Mouse (Mus musculus) embryonic fibroblast, embryonic 13.5 days (primary cell): ENCODE measurements around the gene Anp32a. TPM values are rescaled to one million over a fixed set of nuclear protein-coding genes. Genes with fewer than 3 reads are reported as not detected.

Source experiments
- H3K27ac ChIP-seq: 2 replicates; pipeline ENCODE4 v1.5.1; 2012; ENCODE audit warnings: low read length, control low read depth, inconsistent platforms; ENCODE audit not compliant: insufficient read depth
- H3K4me1 ChIP-seq: 2 replicates; pipeline ENCODE4 v1.6.1; 2011; ENCODE audit warnings: low read length; ENCODE audit not compliant: control insufficient read depth, insufficient read depth
- H3K4me3 ChIP-seq: 2 replicates; pipeline ENCODE4 v1.5.1; 2011; ENCODE audit warnings: mild to moderate bottlenecking, control low read depth, low read length; ENCODE audit not compliant: insufficient read depth
- CTCF ChIP-seq: IDR thresholded peaks from 2 replicates; pipeline ENCODE4 v1.5.1; 2011; ENCODE audit warnings: mild to moderate bottlenecking, control low read depth, low read length, moderate library complexity, borderline replicate concordance; ENCODE audit not compliant: insufficient read depth
- POLR2A ChIP-seq: IDR thresholded peaks from 2 replicates; pipeline ENCODE4 v1.6.1; 2011; ENCODE audit warnings: low read depth, mild to moderate bottlenecking, control low read depth, low read length, moderate library complexity
- polyA plus RNA-seq: library from polyadenylated mRNA; stranded (reverse); fragments of >200 nt; gene quantifications from 2 replicates; pipeline ENCODE4 v1.2.4, GENCODE M21; 2011; ENCODE audit warnings: low read depth; ENCODE audit not compliant: missing spikeins, insufficient read length

Anp32a gene
- polyA plus RNA-seq, 1 experiment, result 487 TPM

GRCm38 (mm10) chr9:62394163-62394562, 53.1 kb downstream of the Anp32a start:
- no peak for TF ChIP-seq CTCF
- TF ChIP-seq POLR2A, result no peak
- Histone ChIP-seq H3K4me1 (no peaks in the 10 kb centered on the region), H3K4me3 (no peak overlapping the region), H3K27ac (no peak overlapping the region)

GRCm38 (mm10) chr9:62400531-62401170, 59.6 kb downstream of the Anp32a start:
- H3K4me3 ChIP-seq, result no peak overlapping the region
- H3K27ac ChIP-seq, result no peak overlapping the region
- H3K4me1 ChIP-seq, result peaks cover 3% of the 10 kb centered on the region; the same call in 1 of the 2 replicates
- TF ChIP-seq POLR2A (no peak), CTCF (no peak)

DNA sequence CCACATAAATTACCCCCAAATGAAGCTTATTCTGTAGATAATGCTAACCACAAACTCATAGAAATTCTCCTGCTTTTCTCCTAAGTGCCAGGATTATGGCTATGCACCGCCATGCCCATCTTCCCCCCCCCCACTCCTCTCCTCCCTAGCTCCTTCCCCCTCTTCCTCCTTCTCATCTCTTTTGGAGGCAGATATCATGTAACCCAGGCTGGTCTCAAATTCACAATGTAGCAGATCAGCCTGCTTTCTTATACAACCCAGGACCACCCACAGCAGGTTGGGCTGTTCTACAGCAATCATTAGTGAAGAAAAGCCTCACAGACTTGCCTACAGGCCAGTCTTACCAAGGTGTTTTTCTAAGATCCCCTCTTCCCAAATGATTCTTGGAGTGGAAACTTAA, 60.5 kb downstream of the Anp32a start:
- no peak for TF ChIP-seq POLR2A
- no peak overlapping the region for H3K27ac ChIP-seq
- H3K4me3 ChIP-seq, result no peak overlapping the region
- H3K4me1 ChIP-seq, result peaks cover 3% of the 10 kb centered on the region; the same call in 1 of the 2 replicates

GRCm38 (mm10) chr9:62406423-62407013, 65.4 kb downstream of the Anp32a start:
- H3K4me1 ChIP-seq, result no peaks in the 10 kb centered on the region
- TF ChIP-seq POLR2A (no peak), CTCF (no peak)
- H3K4me3 ChIP-seq, result no peak overlapping the region
- no peak overlapping the region for H3K27ac ChIP-seq

GRCm38 (mm10) chr9:62407357-62408146, 66.5 kb downstream of the Anp32a start:
- no peak overlapping the region for H3K27ac ChIP-seq
- no peak overlapping the region for H3K4me3 ChIP-seq
- H3K4me1 ChIP-seq, result no peaks in the 10 kb centered on the region
- TF ChIP-seq CTCF, result no peak
- TF ChIP-seq POLR2A, result no peak

DNA sequence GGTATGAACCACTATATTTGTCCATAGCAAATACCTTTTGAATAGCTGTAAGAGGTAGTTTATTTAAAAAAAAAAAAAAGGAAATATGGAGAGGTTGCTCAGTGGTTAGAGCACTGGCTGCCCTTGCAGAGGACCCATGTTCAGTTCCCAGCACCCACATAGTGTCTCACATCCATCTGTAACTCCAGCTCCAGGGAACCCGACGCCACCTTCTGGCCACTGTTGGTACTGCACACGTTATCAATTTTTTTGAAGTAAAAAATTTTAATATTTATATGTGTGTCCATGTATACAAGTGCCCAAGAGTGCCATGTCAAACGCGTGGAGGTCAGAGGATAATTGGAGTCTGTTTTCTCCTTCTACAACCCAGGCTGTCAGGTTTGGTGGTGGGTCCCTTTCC, 77.6 kb downstream of the Anp32a start:
- no peak for TF ChIP-seq POLR2A
- peak; percentile 23; the same call in 1 of the 2 replicates for TF ChIP-seq CTCF
- Histone ChIP-seq H3K27ac (no peak overlapping the region), H3K4me3 (no peak overlapping the region), H3K4me1 (no peaks in the 10 kb centered on the region)

DNA sequence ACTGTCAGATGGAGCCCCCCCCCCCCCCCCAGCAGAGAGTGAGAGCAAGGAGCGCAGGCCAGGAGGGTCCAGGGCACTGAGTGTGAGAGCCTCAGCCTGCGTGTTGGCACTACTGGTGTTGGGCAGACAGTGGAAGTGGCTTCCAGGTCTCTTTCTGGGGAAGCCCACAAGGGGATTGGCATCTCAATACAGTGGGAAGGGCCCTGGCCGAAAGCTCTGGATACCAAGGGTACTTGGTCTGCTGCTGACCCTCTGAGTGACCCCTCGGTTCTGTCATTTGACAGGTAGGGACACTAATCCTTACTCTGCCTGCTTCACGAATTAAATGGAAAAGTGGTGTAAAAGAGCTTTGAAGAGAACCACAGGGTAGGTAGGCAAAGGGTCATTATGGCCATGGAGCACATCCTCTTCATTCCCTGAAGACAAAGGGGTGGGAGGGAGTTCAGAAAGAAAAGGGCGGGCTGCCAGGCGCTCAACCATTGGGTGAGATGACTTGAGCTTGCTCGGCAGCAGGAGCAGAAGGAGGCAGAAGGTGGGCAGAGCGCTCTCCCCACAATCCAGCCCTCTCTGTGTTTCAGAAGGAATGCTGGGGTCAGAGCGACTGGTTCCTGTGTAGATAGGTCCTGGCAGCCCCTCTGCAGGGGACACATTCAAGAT, 79.3 kb downstream of the Anp32a start:
- no peaks in the 10 kb centered on the region for H3K4me1 ChIP-seq
- TF ChIP-seq CTCF, result no peak
- no peak for TF ChIP-seq POLR2A
- H3K27ac ChIP-seq, result no peak overlapping the region
- no peak overlapping the region for H3K4me3 ChIP-seq

DNA sequence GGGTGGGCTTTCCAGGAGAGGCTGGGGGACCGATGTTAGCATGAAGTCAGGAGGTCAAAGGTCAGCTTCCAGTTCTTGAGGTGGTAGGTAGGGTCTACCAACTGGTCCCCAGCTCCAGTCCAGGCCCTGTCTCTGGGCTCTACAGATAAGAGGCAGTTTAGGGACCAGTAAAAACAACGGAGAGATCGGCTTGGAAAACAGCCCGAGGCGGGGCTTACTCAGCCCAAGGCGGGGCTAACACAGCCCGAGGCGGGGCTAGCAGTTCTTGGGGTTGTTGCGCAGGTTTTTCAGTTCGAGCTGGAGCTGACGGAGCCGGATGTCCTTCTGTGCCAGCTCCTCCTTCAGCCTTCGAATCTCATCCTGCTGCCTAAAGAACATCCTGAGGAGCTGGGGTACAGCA, 79.9 kb downstream of the Anp32a start:
- no peak overlapping the region for H3K4me3 ChIP-seq
- H3K4me1 ChIP-seq, result no peaks in the 10 kb centered on the region
- H3K27ac ChIP-seq, result no peak overlapping the region
- TF ChIP-seq CTCF (no peak), POLR2A (peak; percentile 45)

DNA sequence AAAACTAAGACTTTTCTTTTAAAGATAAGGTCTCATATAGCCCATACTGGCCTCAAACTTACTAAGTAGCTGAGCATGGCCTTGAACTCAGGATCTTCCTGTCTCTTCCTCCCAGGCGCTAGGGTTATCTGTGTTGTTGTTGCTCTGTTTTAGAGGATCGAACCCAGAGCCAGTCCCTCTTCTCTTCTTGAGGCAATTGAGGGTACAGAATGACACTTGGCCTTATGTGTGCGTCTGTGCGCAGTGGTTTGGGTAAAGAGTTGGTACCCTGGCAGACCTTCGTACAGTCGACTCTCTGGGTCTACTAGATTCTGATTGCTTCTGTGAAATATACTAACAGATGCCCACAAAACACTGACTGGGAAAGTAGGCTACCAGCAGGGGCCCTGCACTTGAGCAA, 80.8 kb downstream of the Anp32a start:
- TF ChIP-seq CTCF (no peak), POLR2A (no peak)
- Histone ChIP-seq H3K4me3 (no peak overlapping the region), H3K27ac (no peak overlapping the region), H3K4me1 (no peaks in the 10 kb centered on the region)

DNA sequence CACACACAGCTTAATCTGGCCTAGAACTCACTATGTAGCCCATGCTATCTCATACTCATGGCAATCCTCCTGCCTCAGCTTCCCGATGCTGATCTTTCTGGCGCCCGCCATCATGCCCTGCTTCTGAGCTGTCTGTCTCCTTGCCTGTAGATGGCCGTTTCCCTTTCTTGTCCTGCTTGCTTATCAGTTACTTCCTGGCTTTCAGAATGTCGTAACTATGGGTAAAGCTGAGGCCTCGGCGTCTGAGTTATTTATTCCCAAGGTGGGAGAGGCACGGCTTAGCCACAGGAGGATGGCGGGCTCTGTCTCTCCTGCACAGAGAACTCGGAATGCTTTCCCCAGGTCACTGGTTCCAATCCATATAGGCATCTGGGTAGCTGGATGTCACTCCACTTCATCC, 81.8 kb downstream of the Anp32a start:
- H3K4me3 ChIP-seq, result no peak overlapping the region
- TF ChIP-seq CTCF (no peak), POLR2A (no peak)
- no peaks in the 10 kb centered on the region for H3K4me1 ChIP-seq
- H3K27ac ChIP-seq, result no peak overlapping the region
